Mouse (Mus musculus) right cerebral cortex, postnatal 4 days (tissue): ENCODE data around the gene Dspp.

Experiments
- DNase-seq: peaks from one replicate; pipeline ENCODE4 v3.0.0-alpha.2; 2022

The Dspp gene

GRCm38 (mm10) chr5:104201153-104201950 is 30.8 kb downstream of the Dspp start:
- DNase-seq: no peak

DNA sequence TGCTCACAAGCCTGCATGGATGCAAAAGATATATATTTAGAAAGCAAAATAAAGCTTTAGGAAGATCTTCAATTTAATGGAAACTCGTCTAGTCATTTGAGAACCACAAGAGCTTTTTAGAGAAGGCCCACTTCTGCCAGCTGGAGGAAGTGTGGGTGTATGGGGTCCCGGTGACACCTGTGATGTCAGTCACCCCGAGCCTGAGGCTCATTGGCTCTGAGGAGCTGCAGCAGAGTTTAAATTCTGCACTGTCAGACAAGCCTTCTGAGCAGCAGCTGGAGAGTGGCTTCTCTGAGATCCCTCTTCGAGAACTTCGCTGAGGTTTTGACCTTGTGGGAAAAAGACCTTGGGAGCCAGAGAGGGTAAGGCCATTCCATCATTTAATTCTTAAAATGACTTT is 31.8 kb downstream of the Dspp start, which contains the start of gene Dmp1:
Gene Dmp1, plus strand, starts transcription at position 263 of the 400 bp plus-strand sequence.
- no peak for DNase-seq

DNA sequence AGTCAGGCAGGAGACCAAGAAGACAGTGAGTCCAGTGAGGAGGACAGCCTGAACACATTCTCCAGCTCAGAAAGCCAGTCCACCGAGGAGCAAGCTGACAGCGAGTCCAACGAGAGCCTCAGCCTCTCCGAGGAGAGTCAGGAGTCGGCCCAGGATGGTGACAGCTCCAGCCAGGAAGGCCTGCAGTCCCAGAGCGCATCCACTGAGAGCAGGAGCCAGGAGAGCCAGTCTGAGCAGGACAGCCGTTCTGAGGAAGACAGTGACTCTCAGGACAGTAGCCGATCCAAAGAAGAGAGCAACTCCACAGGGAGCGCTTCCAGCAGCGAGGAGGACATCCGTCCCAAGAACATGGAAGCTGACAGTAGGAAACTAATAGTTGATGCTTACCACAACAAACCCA is 42.0 kb downstream of the Dspp start:
- no peak for DNase-seq

DNA sequence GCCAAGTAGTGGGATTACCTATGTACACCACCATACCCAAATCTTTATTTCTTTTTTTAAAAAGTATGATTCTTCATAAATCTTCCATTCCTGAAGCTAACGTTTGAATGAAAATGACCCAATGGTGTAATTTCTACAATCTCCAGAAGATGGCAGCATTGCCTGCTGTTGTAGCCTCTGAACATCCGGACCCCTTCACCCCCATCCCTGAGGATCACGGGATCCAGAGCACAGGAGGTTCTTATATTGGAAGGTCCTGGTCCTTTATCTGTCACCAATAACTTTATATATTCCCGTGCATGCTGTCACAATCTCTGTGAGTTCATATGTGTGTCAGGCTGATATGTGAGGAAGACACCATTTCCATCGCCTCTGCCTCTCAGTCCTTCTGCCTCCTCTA is 48.4 kb downstream of the Dspp start:
- peak; percentile 21 for DNase-seq

DNA sequence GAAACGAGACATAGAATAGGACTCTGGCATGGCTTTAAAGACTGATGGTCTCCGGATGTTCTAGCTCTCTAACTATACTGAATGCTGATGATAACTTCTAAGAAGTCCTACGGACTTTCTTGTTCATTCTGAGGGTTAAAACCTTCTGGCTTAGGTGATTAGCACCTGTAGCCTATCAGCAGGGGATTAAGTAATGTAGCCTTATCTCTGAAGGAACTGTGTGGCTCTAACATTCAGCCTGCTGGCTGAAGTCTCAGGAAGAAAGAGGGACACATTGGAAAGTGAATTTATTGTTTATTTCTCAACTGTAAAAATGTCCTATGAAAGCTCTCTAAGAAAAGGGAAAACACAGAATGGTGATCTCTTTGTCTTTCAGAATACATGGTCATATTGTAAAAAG is 53.8 kb downstream of the Dspp start:
- DNase-seq: no peak

- no peak for DNase-seq
These were observed 54.2 kb downstream of the Dspp start for GRCm38 (mm10) chr5:104224750-104225149.

GRCm38 (mm10) chr5:104228497-104228896 is 58.0 kb downstream of the Dspp start:
- DNase-seq: no peak
